Mouse (Mus musculus): ENCODE results near the gene Col26a1. TPM values are rescaled to one million over a fixed set of nuclear protein-coding genes. Genes with fewer than 3 reads are reported as not detected.

Col26a1 gene
- polyA plus RNA-seq, 1 experiment from 2014 or later, result 15.3 TPM

- Histone ChIP-seq H3K27me3 (no peaks in the 10 kb centered on the region), H3K4me1 (peaks cover 10% of the 10 kb centered on the region), H3K4me2 (replicated peaks) (peak overlapping the region; percentile 24), H3K4me3 (no peak overlapping the region), H3K9ac (replicated peaks) (no peak overlapping the region), H3K36me3 (no peaks in the 10 kb centered on the region), H3K27ac (replicated peaks) (peak overlapping the region; percentile 75), H3K9me3 (no peaks in the 10 kb centered on the region)
- 7% methylated on average over 3 of the region's 3 CpGs for WGBS
- peak; percentile 58 for ATAC-seq (replicated peaks)
These were observed 91.8 kb downstream of the Col26a1 start for GRCm38 (mm10) chr5:136791204-136791603.

GRCm38 (mm10) chr5:136790570-136791196, 92.3 kb downstream of the Col26a1 start:
- Histone ChIP-seq H3K36me3 (no peaks in the 10 kb centered on the region), H3K9me3 (no peaks in the 10 kb centered on the region), H3K27me3 (no peaks in the 10 kb centered on the region), H3K4me2 (replicated peaks) (peak overlapping the region; percentile 24), H3K9ac (replicated peaks) (no peak overlapping the region), H3K4me1 (peaks cover 10% of the 10 kb centered on the region), H3K27ac (replicated peaks) (peak overlapping the region; percentile 75), H3K4me3 (no peak overlapping the region)
- peak; percentile 95 for ATAC-seq (replicated peaks)
- WGBS, result 10% methylated on average over 11 of the region's 11 CpGs

GRCm38 (mm10) chr5:136784531-136784930, 98.5 kb downstream of the Col26a1 start:
- no peak overlapping the region for H3K4me3 ChIP-seq
- H3K27ac ChIP-seq (replicated peaks), result no peak overlapping the region
- H3K9ac ChIP-seq (replicated peaks), result no peak overlapping the region
- H3K4me1 ChIP-seq, result no peaks in the 10 kb centered on the region
- ATAC-seq (replicated peaks), result no peak
- H3K4me2 ChIP-seq (replicated peaks), result no peak overlapping the region
- no peaks in the 10 kb centered on the region for H3K9me3 ChIP-seq
- no peaks in the 10 kb centered on the region for H3K27me3 ChIP-seq
- WGBS, result 75% methylated on average over 8 of the region's 8 CpGs
- no peaks in the 10 kb centered on the region for H3K36me3 ChIP-seq

- Histone ChIP-seq H3K9me3 (no peaks in the 10 kb centered on the region), H3K4me1 (no peaks in the 10 kb centered on the region), H3K27me3 (no peaks in the 10 kb centered on the region), H3K27ac (replicated peaks) (no peak overlapping the region), H3K4me3 (no peak overlapping the region), H3K4me2 (replicated peaks) (no peak overlapping the region), H3K36me3 (no peaks in the 10 kb centered on the region), H3K9ac (replicated peaks) (no peak overlapping the region)
- 63% methylated on average over 13 of the region's 13 CpGs for WGBS
- no peak for ATAC-seq (replicated peaks)
These were observed 100.4 kb downstream of the Col26a1 start for GRCm38 (mm10) chr5:136782600-136782999.

GRCm38 (mm10) chr5:136780465-136780864, 102.5 kb downstream of the Col26a1 start:
- Histone ChIP-seq H3K4me1 (no peaks in the 10 kb centered on the region), H3K4me2 (replicated peaks) (no peak overlapping the region), H3K9me3 (no peaks in the 10 kb centered on the region), H3K36me3 (no peaks in the 10 kb centered on the region), H3K27me3 (no peaks in the 10 kb centered on the region), H3K9ac (replicated peaks) (no peak overlapping the region), H3K27ac (replicated peaks) (no peak overlapping the region), H3K4me3 (no peak overlapping the region)
- WGBS, result 52% methylated on average over 10 of the region's 10 CpGs
- no peak for ATAC-seq (replicated peaks)

- Histone ChIP-seq H3K4me3 (no peak overlapping the region), H3K4me2 (replicated peaks) (no peak overlapping the region), H3K36me3 (no peaks in the 10 kb centered on the region), H3K9me3 (peaks cover 5% of the 10 kb centered on the region), H3K4me1 (no peaks in the 10 kb centered on the region), H3K27me3 (no peaks in the 10 kb centered on the region), H3K27ac (replicated peaks) (no peak overlapping the region), H3K9ac (replicated peaks) (no peak overlapping the region)
- WGBS, result 89% methylated on average over 6 of the region's 6 CpGs
- ATAC-seq (replicated peaks), result no peak
These were observed 103.1 kb downstream of the Col26a1 start for GRCm38 (mm10) chr5:136779946-136780345.

- no peak overlapping the region for H3K9ac ChIP-seq (replicated peaks)
- peaks cover 6% of the 10 kb centered on the region for H3K9me3 ChIP-seq
- H3K27me3 ChIP-seq, result no peaks in the 10 kb centered on the region
- no peak for ATAC-seq (replicated peaks)
- H3K4me1 ChIP-seq, result no peaks in the 10 kb centered on the region
- no peak overlapping the region for H3K4me2 ChIP-seq (replicated peaks)
- H3K36me3 ChIP-seq, result no peaks in the 10 kb centered on the region
- H3K27ac ChIP-seq (replicated peaks), result no peak overlapping the region
- H3K4me3 ChIP-seq, result no peak overlapping the region
- WGBS, result 78% methylated on average over 3 of the region's 3 CpGs
These were observed 107.5 kb downstream of the Col26a1 start for GRCm38 (mm10) chr5:136775548-136775947.

- Histone ChIP-seq H3K27me3 (no peaks in the 10 kb centered on the region), H3K27ac (replicated peaks) (no peak overlapping the region), H3K4me2 (replicated peaks) (no peak overlapping the region), H3K9ac (replicated peaks) (no peak overlapping the region), H3K4me1 (no peaks in the 10 kb centered on the region), H3K9me3 (peaks cover 6% of the 10 kb centered on the region), H3K36me3 (no peaks in the 10 kb centered on the region), H3K4me3 (no peak overlapping the region)
- ATAC-seq (replicated peaks), result 0 out of 2 replicates have a peak, but pooled peaks have one; percentile 29
- WGBS, result 59% methylated on average over 22 of the region's 22 CpGs
These were observed 109.7 kb downstream of the Col26a1 start for GRCm38 (mm10) chr5:136773044-136774039.

GRCm38 (mm10) chr5:136771132-136771531, 111.9 kb downstream of the Col26a1 start:
- no peak overlapping the region for H3K9ac ChIP-seq (replicated peaks)
- WGBS, result 91% methylated on average over 10 of the region's 10 CpGs
- ATAC-seq (replicated peaks), result no peak
- H3K9me3 ChIP-seq, result peaks cover 6% of the 10 kb centered on the region
- H3K27ac ChIP-seq (replicated peaks), result no peak overlapping the region
- H3K4me3 ChIP-seq, result no peak overlapping the region
- H3K27me3 ChIP-seq, result no peaks in the 10 kb centered on the region
- H3K4me1 ChIP-seq, result no peaks in the 10 kb centered on the region
- no peak overlapping the region for H3K4me2 ChIP-seq (replicated peaks)
- no peaks in the 10 kb centered on the region for H3K36me3 ChIP-seq

- H3K27me3 ChIP-seq, result no peaks in the 10 kb centered on the region
- H3K4me3 ChIP-seq, result no peak overlapping the region
- no peak overlapping the region for H3K27ac ChIP-seq (replicated peaks)
- H3K36me3 ChIP-seq, result no peaks in the 10 kb centered on the region
- H3K9me3 ChIP-seq, result no peaks in the 10 kb centered on the region
- ATAC-seq (replicated peaks), result no peak
- H3K4me1 ChIP-seq, result no peaks in the 10 kb centered on the region
- H3K9ac ChIP-seq (replicated peaks), result no peak overlapping the region
- no peak overlapping the region for H3K4me2 ChIP-seq (replicated peaks)
- 76% methylated on average over 9 of the region's 9 CpGs for WGBS
These were observed 115.7 kb downstream of the Col26a1 start for GRCm38 (mm10) chr5:136767304-136767703.

GRCm38 (mm10) chr5:136764157-136764669, 118.8 kb downstream of the Col26a1 start:
- no peaks in the 10 kb centered on the region for H3K9me3 ChIP-seq
- 34% methylated on average over 8 of the region's 8 CpGs for WGBS
- ATAC-seq (replicated peaks), result no peak

GRCm38 (mm10) chr5:136760345-136760744, 122.7 kb downstream of the Col26a1 start:
- H3K27me3 ChIP-seq, result no peaks in the 10 kb centered on the region

More at GRCm38 (mm10) chr5:136764157-136764669, 118.8 kb downstream of the Col26a1 start:
- no peaks in the 10 kb centered on the region for H3K36me3 ChIP-seq
- H3K4me3 ChIP-seq, result no peak overlapping the region
- no peak overlapping the region for H3K4me2 ChIP-seq (replicated peaks)
- H3K27ac ChIP-seq (replicated peaks), result no peak overlapping the region
- H3K27me3 ChIP-seq, result no peaks in the 10 kb centered on the region
- no peak overlapping the region for H3K9ac ChIP-seq (replicated peaks)
- H3K4me1 ChIP-seq, result no peaks in the 10 kb centered on the region

More at GRCm38 (mm10) chr5:136760345-136760744, 122.7 kb downstream of the Col26a1 start:
- no peak overlapping the region for H3K27ac ChIP-seq (replicated peaks)
- H3K36me3 ChIP-seq, result no peaks in the 10 kb centered on the region
- no peak overlapping the region for H3K4me3 ChIP-seq
- no peaks in the 10 kb centered on the region for H3K4me1 ChIP-seq
- ATAC-seq (replicated peaks), result no peak
- H3K4me2 ChIP-seq (replicated peaks), result no peak overlapping the region
- 81% methylated on average over 6 of the region's 6 CpGs for WGBS
- no peaks in the 10 kb centered on the region for H3K9me3 ChIP-seq
- no peak overlapping the region for H3K9ac ChIP-seq (replicated peaks)

All from forebrain, embryonic 15.5 days (tissue).